Mouse (Mus musculus) kidney, adult 8-10 months (tissue): ENCODE data around the gene Dnal4.

Source experiments
- DNase-seq, 2 experiments: peaks; one replicate each; pipeline ENCODE4 v3.0.0; 2022

The Dnal4 gene

GRCm38 (mm10) chr15:79798591-79798990 is 20.9 kb upstream of the Dnal4 start:
- no peak for DNase-seq

DNA sequence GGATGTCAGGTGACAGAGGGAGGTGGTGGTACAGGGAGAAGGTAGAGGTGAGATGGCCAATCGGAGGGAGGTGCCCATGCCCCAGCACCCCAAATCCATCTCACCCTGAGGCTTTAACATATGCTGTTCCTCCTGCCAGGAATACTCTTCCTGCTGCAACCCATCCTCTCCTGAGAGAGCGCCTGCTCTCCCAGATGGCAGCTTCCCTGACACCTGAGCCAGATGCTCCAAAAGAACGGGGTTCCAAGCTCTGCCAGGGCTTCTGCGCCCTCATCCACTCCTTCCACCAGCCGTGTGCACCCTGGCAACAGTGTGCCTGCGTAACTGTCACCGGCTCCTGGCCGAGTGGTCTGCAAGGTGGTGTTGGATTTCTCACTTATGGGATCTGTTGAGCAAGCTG is 20.0 kb upstream of the Dnal4 start:
- no peak for DNase-seq

GRCm38 (mm10) chr15:79797096-79797495 is 19.4 kb upstream of the Dnal4 start:
- no peak for DNase-seq

DNA sequence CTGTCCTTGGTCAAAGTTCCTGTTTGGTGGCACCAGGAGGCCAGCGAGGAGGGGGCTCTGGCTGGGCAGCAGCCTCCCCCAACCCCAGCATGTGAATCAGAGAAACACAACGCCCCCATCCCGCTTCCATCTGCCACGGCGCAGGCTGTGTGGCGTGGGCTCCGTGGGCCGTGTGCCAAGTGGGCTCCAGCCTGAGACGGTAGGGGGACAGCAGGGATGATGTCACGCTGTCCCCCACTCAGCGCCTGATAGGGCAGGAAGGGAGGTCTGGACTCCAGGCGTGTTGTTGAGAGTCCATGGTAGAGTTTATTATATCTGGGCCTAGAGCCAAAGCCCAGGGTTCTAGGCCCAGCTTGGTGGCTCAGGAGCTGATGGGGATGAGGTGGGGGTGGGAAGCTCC is 18.6 kb upstream of the Dnal4 start:
- DNase-seq = no peak

DNA sequence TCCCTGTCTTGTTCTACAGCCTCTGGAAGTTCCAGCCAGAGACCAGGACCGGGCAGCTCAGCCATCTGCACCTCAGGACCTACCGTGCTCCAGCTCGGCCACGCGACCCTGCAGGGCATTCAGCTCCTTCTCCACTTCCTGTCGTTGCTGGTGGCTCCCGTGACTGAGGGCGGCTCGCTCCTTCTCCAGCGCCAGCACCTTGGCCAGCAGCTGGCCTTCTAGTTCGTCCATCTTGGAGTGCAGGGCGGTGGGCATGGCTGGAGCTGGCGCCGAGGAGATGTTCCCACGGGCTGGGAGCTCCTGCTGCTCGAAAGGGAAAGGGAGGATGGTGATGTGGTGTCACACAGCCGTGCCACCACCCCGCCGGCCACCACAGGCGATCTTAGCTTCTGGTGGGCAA is 16.5 kb upstream of the Dnal4 start:
- DNase-seq = no peak

DNA sequence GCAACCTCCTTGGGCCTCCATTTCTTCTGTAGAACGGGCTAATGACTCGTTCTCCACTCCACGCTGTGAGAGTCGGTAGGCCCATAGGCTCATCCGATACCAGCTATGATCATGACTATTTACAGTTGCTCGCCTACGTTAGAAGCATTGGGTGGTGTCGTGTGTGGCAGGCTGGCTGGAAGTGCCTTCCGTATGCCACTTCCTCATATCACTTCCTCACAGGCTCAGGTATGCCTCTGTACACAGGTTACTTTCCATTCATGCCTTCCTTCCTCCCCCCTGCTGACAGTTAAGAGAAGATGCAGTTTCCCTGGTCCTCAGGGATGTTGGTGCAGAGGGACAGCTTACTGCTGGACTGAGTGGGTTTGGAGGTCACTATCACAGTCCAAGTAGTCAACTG is 15.4 kb upstream of the Dnal4 start:
- no peak for DNase-seq

GRCm38 (mm10) chr15:79792455-79792854 is 14.8 kb upstream of the Dnal4 start:
- DNase-seq = no peak

DNA sequence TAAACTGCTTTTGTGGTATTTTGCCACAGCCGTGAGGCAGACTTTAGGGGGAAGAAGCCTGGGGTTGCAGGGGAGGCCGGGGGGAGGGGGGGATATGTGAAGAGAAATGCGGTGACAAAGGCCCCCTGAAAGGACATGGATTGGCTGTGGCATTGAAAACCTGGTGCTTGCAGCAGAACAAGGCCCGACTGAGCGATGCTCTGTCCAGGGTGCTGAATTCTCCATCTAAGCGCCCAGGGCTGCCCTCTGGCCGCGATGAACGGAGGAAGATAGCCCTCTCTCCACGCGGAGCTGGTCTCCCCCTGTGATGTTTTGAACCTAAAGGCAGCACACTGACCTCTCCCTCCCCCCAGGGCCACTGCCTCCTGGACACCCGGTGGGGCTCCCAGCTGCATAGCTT is 13.9 kb upstream of the Dnal4 start:
- peak in 1 of 2 experiments; percentile 56 for DNase-seq

GRCm38 (mm10) chr15:79790905-79791304 is 13.3 kb upstream of the Dnal4 start:
- no peak for DNase-seq

- no peak for DNase-seq
Observed at GRCm38 (mm10) chr15:79790111-79790510, 12.5 kb upstream of the Dnal4 start.

GRCm38 (mm10) chr15:79787815-79788214 is 10.2 kb upstream of the Dnal4 start:
- DNase-seq = no peak

DNA sequence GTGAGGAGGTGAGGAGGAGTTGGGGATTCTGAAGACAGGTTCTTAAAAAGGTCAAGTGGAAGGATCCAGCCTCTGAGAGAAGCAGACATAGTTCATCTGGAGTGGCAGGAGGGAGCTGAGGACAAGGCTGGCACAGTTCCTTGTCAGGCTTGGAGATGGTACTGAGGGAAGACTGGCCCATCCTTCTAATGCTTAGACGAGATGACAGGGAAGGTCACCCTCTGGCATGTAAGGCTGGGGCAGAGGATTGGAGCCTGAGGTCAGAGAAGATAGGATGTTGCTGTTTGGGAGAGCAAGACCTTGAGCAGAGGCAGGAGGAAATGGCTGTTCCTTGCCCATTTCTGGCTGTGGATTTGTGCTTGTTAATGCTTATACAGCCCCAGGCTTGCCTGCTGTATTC is 7.4 kb upstream of the Dnal4 start:
- DNase-seq = no peak

DNA sequence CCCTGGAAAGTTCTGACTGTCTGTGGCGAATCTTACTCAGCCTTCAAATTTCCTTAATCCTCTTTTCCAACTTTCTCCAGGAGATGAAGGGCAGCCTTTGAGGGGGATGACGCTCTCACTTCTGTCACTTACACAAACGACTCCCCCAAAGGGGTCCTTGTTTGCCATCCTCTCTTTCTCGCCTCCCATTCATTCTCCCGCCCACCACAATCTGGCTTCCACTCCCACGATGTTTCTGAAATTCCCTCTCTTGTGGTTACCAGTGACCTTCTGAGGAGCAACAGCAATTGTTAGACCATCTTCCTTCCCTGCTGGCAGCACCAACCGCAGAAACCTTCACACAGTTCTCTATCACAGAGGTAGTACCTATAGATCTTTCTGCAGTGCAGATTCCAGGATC is 2.0 kb downstream of the Dnal4 start:
- DNase-seq = no peak

GRCm38 (mm10) chr15:79774117-79775027 is 3.3 kb downstream of the Dnal4 start:
- peak; percentile 98 for DNase-seq

GRCm38 (mm10) chr15:79770629-79771240 is 6.9 kb downstream of the Dnal4 start:
- no peak for DNase-seq

GRCm38 (mm10) chr15:79768302-79768701 is 9.3 kb downstream of the Dnal4 start:
- no peak for DNase-seq

GRCm38 (mm10) chr15:79767327-79767961 is 10.2 kb downstream of the Dnal4 start:
- no peak for DNase-seq

GRCm38 (mm10) chr15:79766586-79767071 is 11.0 kb downstream of the Dnal4 start:
- no peak for DNase-seq

GRCm38 (mm10) chr15:79766168-79766567 is 11.5 kb downstream of the Dnal4 start:
- DNase-seq = no peak

DNA sequence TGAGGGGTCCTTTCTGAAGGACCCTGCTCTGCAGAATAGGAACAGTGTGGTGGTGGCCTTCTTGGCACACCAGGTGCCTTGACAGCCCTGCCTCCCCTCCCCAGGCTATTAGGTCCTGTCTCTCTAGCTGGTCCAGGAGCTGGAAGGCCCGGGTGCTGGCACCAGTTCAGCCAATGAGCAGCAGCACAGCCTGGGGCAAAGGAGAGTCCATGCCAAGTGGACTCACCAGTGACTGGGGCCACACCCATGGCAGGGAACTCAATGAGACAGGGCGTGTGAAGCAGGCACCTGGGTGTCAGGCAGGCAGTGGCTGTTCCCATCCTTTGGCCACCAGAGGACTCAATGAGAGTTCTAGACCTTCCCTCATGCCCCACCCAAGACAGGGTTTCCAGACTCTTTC is 12.3 kb downstream of the Dnal4 start:
- peak; percentile 79 for DNase-seq

DNA sequence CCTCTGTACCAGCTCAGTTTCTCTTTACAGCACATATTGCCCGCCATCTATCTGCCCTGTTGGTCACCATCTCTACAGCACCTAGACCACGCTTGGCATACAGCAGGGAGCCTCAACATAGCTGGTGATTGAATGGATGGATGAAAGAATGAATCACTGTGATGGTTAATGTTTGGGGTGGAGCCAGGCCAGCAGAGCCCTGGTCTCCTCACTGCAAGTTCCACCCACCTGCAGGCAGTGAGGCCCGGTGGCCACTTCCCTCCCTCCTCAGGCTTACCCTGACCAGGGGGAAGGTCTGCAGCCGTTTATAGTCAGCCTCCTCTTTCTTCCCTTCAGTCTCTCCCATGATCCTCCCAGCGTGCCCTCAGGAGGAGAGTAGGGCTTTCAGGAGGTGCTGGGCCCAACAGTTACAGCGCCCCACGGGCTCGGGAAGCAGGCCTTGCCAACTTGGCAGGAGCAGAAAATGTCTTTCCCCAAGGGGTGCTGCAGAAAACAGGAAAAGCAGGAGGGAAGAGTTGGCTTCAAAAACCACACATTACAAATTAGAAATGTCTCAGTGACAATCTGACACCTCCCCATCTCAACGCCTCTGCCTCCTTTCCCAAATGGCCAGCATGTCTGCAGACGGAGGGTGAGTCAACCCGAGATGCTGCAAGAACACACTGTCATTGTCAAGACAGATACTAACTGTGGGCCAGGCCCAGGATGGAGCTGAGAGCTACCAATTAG is 12.9 kb downstream of the Dnal4 start:
- DNase-seq = no peak

GRCm38 (mm10) chr15:79763601-79764246 is 13.9 kb downstream of the Dnal4 start:
- no peak for DNase-seq

- no peak for DNase-seq
Observed at GRCm38 (mm10) chr15:79763001-79763400, 14.6 kb downstream of the Dnal4 start.
